Mouse (Mus musculus) kidney, embryonic 14.5 days (tissue): ENCODE results near the gene Ap5m1. TPM values are rescaled to one million over a fixed set of nuclear protein-coding genes. Genes with fewer than 3 reads are reported as not detected.

ENCODE experiments used
- ATAC-seq: fragments of 200-750 bp; cut with Nextera tagmentation; 2 replicates; pipeline ENCODE4 v1.8.0; 2017; ENCODE audit warnings: moderate number of reproducible peaks, mild to moderate bottlenecking, moderate TSS enrichment, moderate library complexity; ENCODE audit not compliant: low FRiP score, low TSS enrichment
- H3K27ac ChIP-seq: fragments of 300-500 bp; sonication (generic); 2 replicates; pipeline ENCODE4 v1.5.1; 2014; ENCODE audit warnings: low read depth, mild to moderate bottlenecking, low read length, moderate library complexity, mixed read lengths
- H3K27me3 ChIP-seq: fragments of 300-500 bp; sonication (generic); 2 replicates; pipeline ENCODE4 v1.6.1; 2014; ENCODE audit warnings: mild to moderate bottlenecking, low read length; ENCODE audit not compliant: control insufficient read depth, insufficient read depth
- H3K36me3 ChIP-seq: fragments of 300-500 bp; sonication (generic); 2 replicates; pipeline ENCODE4 v1.6.1; 2014; ENCODE audit warnings: low read length, mixed read lengths; ENCODE audit not compliant: control insufficient read depth, insufficient read depth
- H3K4me1 ChIP-seq: fragments of 300-500 bp; sonication (generic); 2 replicates; pipeline ENCODE4 v1.6.1; 2014; ENCODE audit warnings: low read length, mixed read lengths; ENCODE audit not compliant: control insufficient read depth, insufficient read depth
- H3K4me2 ChIP-seq: fragments of 300-500 bp; sonication (generic); replicated peaks from 2 replicates; pipeline ENCODE4 v1.6.1; 2014; ENCODE audit warnings: low read depth, mild to moderate bottlenecking, low read length
- H3K4me3 ChIP-seq: fragments of 300-500 bp; sonication (generic); 2 replicates; pipeline ENCODE4 v1.5.1; 2014; ENCODE audit warnings: mild to moderate bottlenecking, low read length
- H3K9ac ChIP-seq: fragments of 300-500 bp; sonication (generic); 2 replicates; pipeline ENCODE4 v1.6.1; 2014; ENCODE audit warnings: low read depth, mild to moderate bottlenecking, low read length, moderate library complexity
- H3K9me3 ChIP-seq: fragments of 300-500 bp; sonication (generic); 2 replicates; pipeline ENCODE4 v1.6.1; 2016; ENCODE audit warnings: low read length; ENCODE audit not compliant: control insufficient read depth
- WGBS: fragments of 180-500 bp; shearing (Covaris S2); extraction: QIAGEN DNeasy Blood & Tissue Kit; methylation state at CpG from one replicate; pipeline ENCODE4 v1.1.7; 2014; 5-methylcytosine and 5-hydroxymethylcytosine counted together
- polyA plus RNA-seq: library from polyadenylated mRNA; unstranded; fragments of >200 nt; fragmentation: Nextera tagmentation; extraction: Ambion mirVana; gene quantifications from 2 replicates; pipeline ENCODE4 v1.2.1, GENCODE M21; 2014

The Ap5m1 gene
- polyA plus RNA-seq, 1 experiment from 2014 or later = 30.4 TPM

- Histone ChIP-seq H3K4me1 (peaks cover 13% of the 10 kb centered on the region), H3K27me3 (no peaks in the 10 kb centered on the region), H3K36me3 (no peaks in the 10 kb centered on the region), H3K4me3 (peak within 1 kb of the TSS; percentile 93), H3K27ac (peak within 1 kb of the TSS; percentile 98), H3K4me2 (peak within 1 kb of the TSS; percentile 60), H3K9ac (peak within 1 kb of the TSS; percentile 94), H3K9me3 (no peaks in the 10 kb centered on the region)
- ATAC-seq = peak; percentile 96
- under 1% methylated on average over 53 of the region's 53 CpGs for WGBS
These were observed 452 bp downstream of the Ap5m1 start, which contains the start of gene Exoc5 for GRCm38 (mm10) chr14:49066274-49066823. Gene Exoc5 (minus strand): TSS chr14:49066653.

- ATAC-seq = no peak
- no peak overlapping the region for H3K27ac ChIP-seq
- H3K9ac ChIP-seq = no peak overlapping the region
- no peak overlapping the region for H3K4me2 ChIP-seq
- H3K9me3 ChIP-seq = no peaks in the 10 kb centered on the region
- H3K4me3 ChIP-seq = no peak overlapping the region
- no peaks in the 10 kb centered on the region for H3K27me3 ChIP-seq
- 85% methylated on average over 2 of the region's 2 CpGs for WGBS
- H3K4me1 ChIP-seq = peaks cover 1% of the 10 kb centered on the region; the same call in 1 of the 2 replicates
- peaks cover 12% of the 10 kb centered on the region; the same call in 1 of the 2 replicates for H3K36me3 ChIP-seq
These were observed 6.9 kb downstream of the Ap5m1 start for GRCm38 (mm10) chr14:49072837-49073236.

- 95% methylated on average over 7 of the region's 7 CpGs for WGBS
- no peak overlapping the region for H3K4me2 ChIP-seq
- no peak overlapping the region for H3K27ac ChIP-seq
- ATAC-seq = no peak
- peaks cover 14% of the 10 kb centered on the region; the same call in 1 of the 2 replicates for H3K36me3 ChIP-seq
- H3K4me1 ChIP-seq = no peaks in the 10 kb centered on the region
- no peaks in the 10 kb centered on the region for H3K9me3 ChIP-seq
- no peak overlapping the region for H3K4me3 ChIP-seq
- H3K9ac ChIP-seq = no peak overlapping the region
- no peaks in the 10 kb centered on the region for H3K27me3 ChIP-seq
These were observed 8.0 kb downstream of the Ap5m1 start for GRCm38 (mm10) chr14:49073896-49074295.

- Histone ChIP-seq H3K27ac (no peak overlapping the region), H3K9ac (no peak overlapping the region), H3K36me3 (peaks cover 17% of the 10 kb centered on the region; the same call in 1 of the 2 replicates), H3K4me3 (no peak overlapping the region), H3K9me3 (no peaks in the 10 kb centered on the region), H3K4me2 (no peak overlapping the region), H3K4me1 (no peaks in the 10 kb centered on the region), H3K27me3 (no peaks in the 10 kb centered on the region)
- WGBS = 77% methylated on average over 2 of the region's 2 CpGs
- ATAC-seq = no peak
These were observed 8.5 kb downstream of the Ap5m1 start for GRCm38 (mm10) chr14:49074361-49074760.

GRCm38 (mm10) chr14:49078820-49079219 is 12.9 kb downstream of the Ap5m1 start:
- WGBS = 93% methylated on average over 2 of the region's 2 CpGs
- H3K27me3 ChIP-seq = no peaks in the 10 kb centered on the region
- no peak for ATAC-seq
- H3K36me3 ChIP-seq = peaks cover 33% of the 10 kb centered on the region; the same call in 1 of the 2 replicates
- H3K9me3 ChIP-seq = no peaks in the 10 kb centered on the region
- H3K4me1 ChIP-seq = no peaks in the 10 kb centered on the region
- no peak overlapping the region for H3K4me2 ChIP-seq
- no peak overlapping the region for H3K9ac ChIP-seq
- no peak overlapping the region for H3K27ac ChIP-seq
- no peak overlapping the region for H3K4me3 ChIP-seq

GRCm38 (mm10) chr14:49086522-49086921 is 20.6 kb downstream of the Ap5m1 start:
- 0 out of 2 replicates have a peak, but pooled peaks have one; percentile 60 for ATAC-seq
- H3K4me3 ChIP-seq = no peak overlapping the region
- no peaks in the 10 kb centered on the region for H3K4me1 ChIP-seq
- no peak overlapping the region for H3K4me2 ChIP-seq
- H3K36me3 ChIP-seq = peaks cover 30% of the 10 kb centered on the region; the same call in 1 of the 2 replicates
- 82% methylated on average over 4 of the region's 4 CpGs for WGBS
- H3K9ac ChIP-seq = no peak overlapping the region
- no peaks in the 10 kb centered on the region for H3K27me3 ChIP-seq
- H3K9me3 ChIP-seq = no peaks in the 10 kb centered on the region
- H3K27ac ChIP-seq = no peak overlapping the region

- WGBS = 52% methylated on average over 14 of the region's 14 CpGs
- Histone ChIP-seq H3K9ac (no peak overlapping the region), H3K9me3 (no peaks in the 10 kb centered on the region), H3K4me3 (no peak overlapping the region), H3K27me3 (no peaks in the 10 kb centered on the region), H3K36me3 (peaks cover 24% of the 10 kb centered on the region; the same call in 1 of the 2 replicates), H3K27ac (no peak overlapping the region), H3K4me1 (no peaks in the 10 kb centered on the region), H3K4me2 (no peak overlapping the region)
- ATAC-seq = no peak
These were observed 22.5 kb downstream of the Ap5m1 start for GRCm38 (mm10) chr14:49088155-49089048.

- no peak for ATAC-seq
- Histone ChIP-seq H3K4me1 (no peaks in the 10 kb centered on the region), H3K36me3 (peaks cover 12% of the 10 kb centered on the region; the same call in 1 of the 2 replicates), H3K27ac (no peak overlapping the region), H3K9ac (no peak overlapping the region), H3K27me3 (no peaks in the 10 kb centered on the region), H3K4me2 (no peak overlapping the region), H3K4me3 (no peak overlapping the region), H3K9me3 (no peaks in the 10 kb centered on the region)
- 16% methylated on average over 6 of the region's 6 CpGs for WGBS
These were observed 23.7 kb downstream of the Ap5m1 start for GRCm38 (mm10) chr14:49089461-49090058.
